ENCODE assay signal across 24 mouse cellular contexts in the genomic region with DNA sequence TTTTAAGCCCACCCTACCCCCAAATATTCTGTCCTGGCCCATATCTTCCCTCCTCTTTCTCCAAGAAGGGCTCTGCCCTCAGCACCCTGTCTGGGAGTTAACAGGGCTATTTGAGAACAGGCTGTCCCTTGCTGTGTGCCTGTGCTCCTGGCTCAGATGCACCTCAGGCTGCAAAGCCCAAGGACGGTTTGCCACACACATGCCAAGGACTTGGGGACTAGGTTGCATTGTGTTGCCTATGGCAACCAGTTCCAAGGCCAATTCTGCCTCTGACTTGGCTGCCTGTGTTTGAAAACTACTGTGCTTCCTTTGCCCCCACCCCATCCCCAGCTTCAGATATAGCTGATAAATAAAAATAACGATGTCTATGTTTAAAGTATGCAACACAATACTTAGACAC.
DNase-seq lines count a peak whose midpoint lies in the region; ATAC-seq lines count a peak whose summit lies in the region.
"Had no signal": no experiment of that assay in that cellular context is flagged by ENCODE, and none has a peak within 500 bp of the region (broad histone marks: within the 10 kb centered on the region; RNA-seq: fewer than 3 reads in every experiment).

No protein-coding gene starts in this region.

- peak; percentile 44 to 50 for DNase-seq in cerebellum, postnatal 14 days
- no peak for DNase-seq in cerebellum, adult 18-20 months
- DNase-seq in midbrain, embryonic 14.5 days, result peak; percentile 18
- DNase-seq in adrenal gland, adult 8-10 months, result peak; percentile 86
- DNase-seq in testis, postnatal 10 days (ENCODE audit: low spot score), result peak; percentile 45
- no peak for DNase-seq in yolk sac, embryonic 10.5 days (ENCODE audit: low spot score)
- DNase-seq: cerebellum, adult 11 months; gastrocnemius, postnatal 10 days; heart, adult 11 months; heart, postnatal 14 days; lung, adult 2 months; lung, postnatal 36 days; thymus, postnatal 14 days had no signal

- H3K4me1 ChIP-seq in midbrain, embryonic 14.5 days (ENCODE audit: control insufficient read depth, insufficient read depth, low read length), result no peaks in the 10 kb centered on the region
- no peaks in the 10 kb centered on the region for H3K4me1 ChIP-seq in midbrain, embryonic 13.5 days (replicated peaks)
- H3K4me1 ChIP-seq: forebrain, embryonic 12.5 days; heart, embryonic 12.5 days; limb, embryonic 12.5 days; liver, embryonic 12.5 days; neural tube, embryonic 12.5 days had no signal

- no peak overlapping the region for H3K4me3 ChIP-seq in midbrain, embryonic 14.5 days (replicated peaks; ENCODE audit: low read depth, low read length)
- no peak overlapping the region for H3K4me3 ChIP-seq in midbrain, embryonic 13.5 days (replicated peaks)
- H3K4me3 ChIP-seq: forebrain, embryonic 12.5 days; heart, embryonic 12.5 days; limb, embryonic 12.5 days; liver, embryonic 12.5 days; neural tube, embryonic 12.5 days had no signal

- H3K27me3 ChIP-seq in midbrain, embryonic 14.5 days (ENCODE audit: control insufficient read depth, insufficient read depth, low read length), result no peaks in the 10 kb centered on the region
- H3K27me3 ChIP-seq in midbrain, embryonic 13.5 days, result no peaks in the 10 kb centered on the region
- H3K27me3 ChIP-seq: forebrain, embryonic 12.5 days; heart, embryonic 12.5 days; limb, embryonic 12.5 days; liver, embryonic 12.5 days; neural tube, embryonic 12.5 days had no signal

- 59% methylated on average over 2 of the region's 2 CpGs for WGBS in midbrain, embryonic 14.5 days
- 60% methylated on average over 2 of the region's 2 CpGs for WGBS in midbrain, embryonic 13.5 days

- no peak overlapping the region for H3K4me2 ChIP-seq in midbrain, embryonic 14.5 days (ENCODE audit: low read length)
- no peak overlapping the region for H3K4me2 ChIP-seq in midbrain, embryonic 13.5 days (replicated peaks)
- H3K4me2 ChIP-seq: forebrain, embryonic 12.5 days; heart, embryonic 12.5 days; hindbrain, embryonic 14.5 days; limb, embryonic 12.5 days; liver, embryonic 12.5 days; neural tube, embryonic 12.5 days had no signal

- H3K9me3 ChIP-seq in midbrain, embryonic 14.5 days (ENCODE audit: control insufficient read depth, low read length), result no peaks in the 10 kb centered on the region
- H3K9me3 ChIP-seq in midbrain, embryonic 13.5 days, result peaks cover 3% of the 10 kb centered on the region; the same call in 1 of the 2 replicates
- H3K9me3 ChIP-seq: forebrain, embryonic 12.5 days; liver, embryonic 12.5 days had no signal

- no peak overlapping the region for H3K9ac ChIP-seq in midbrain, embryonic 14.5 days (replicated peaks; ENCODE audit: low read length)
- no peak overlapping the region for H3K9ac ChIP-seq in midbrain, embryonic 13.5 days (replicated peaks)
- H3K9ac ChIP-seq: forebrain, embryonic 12.5 days; heart, embryonic 12.5 days; hindbrain, embryonic 14.5 days; limb, embryonic 12.5 days; liver, embryonic 12.5 days; neural tube, embryonic 12.5 days had no signal

- no peak overlapping the region for H3K27ac ChIP-seq in midbrain, embryonic 14.5 days (replicated peaks; ENCODE audit: low read depth, low read length)
- no peak overlapping the region for H3K27ac ChIP-seq in midbrain, embryonic 13.5 days
- H3K27ac ChIP-seq: forebrain, embryonic 12.5 days; hindbrain, embryonic 14.5 days; kidney, postnatal 0 days; limb, embryonic 12.5 days; liver, embryonic 12.5 days; neural tube, embryonic 12.5 days had no signal

- no peaks in the 10 kb centered on the region for H3K36me3 ChIP-seq in midbrain, embryonic 14.5 days (ENCODE audit: control insufficient read depth, insufficient read depth, low read length)
- H3K36me3 ChIP-seq in midbrain, embryonic 13.5 days, result no peaks in the 10 kb centered on the region
- H3K36me3 ChIP-seq: forebrain, embryonic 12.5 days; heart, embryonic 12.5 days; limb, embryonic 12.5 days; liver, embryonic 12.5 days; neural tube, embryonic 12.5 days had no signal

- no peak for ATAC-seq in midbrain, embryonic 14.5 days (ENCODE audit: low FRiP score, low TSS enrichment)
- ATAC-seq in midbrain, embryonic 13.5 days, result no peak
- ATAC-seq: CD4-positive, CD25-positive, alpha-beta regulatory T cell, adult 4 months; intestine, postnatal 0 days; liver, embryonic 12.5 days; Patski had no signal

Comparison
In these comparisons a context has a peak if more than half of its experiments do, and no peak if none do; other contexts are left out.
1. DNase-seq: peak in cerebellum, postnatal 14 days (2 of 2), midbrain, embryonic 14.5 days (single experiment), adrenal gland, adult 8-10 months (single experiment) and testis, postnatal 10 days (single experiment); none in cerebellum, adult 18-20 months (0 of 2) and yolk sac, embryonic 10.5 days (single experiment).